Mouse (Mus musculus): ENCODE results near the gene Fat4. TPM values are rescaled to one million over a fixed set of nuclear protein-coding genes. Genes with fewer than 3 reads are reported as not detected.
A peak's percentile ranks its signal among the peaks of the same experiment; 100 is the strongest.

Gene Fat4
- polyA plus RNA-seq, 1 experiment from 2014 or later: 6.8 TPM

DNA sequence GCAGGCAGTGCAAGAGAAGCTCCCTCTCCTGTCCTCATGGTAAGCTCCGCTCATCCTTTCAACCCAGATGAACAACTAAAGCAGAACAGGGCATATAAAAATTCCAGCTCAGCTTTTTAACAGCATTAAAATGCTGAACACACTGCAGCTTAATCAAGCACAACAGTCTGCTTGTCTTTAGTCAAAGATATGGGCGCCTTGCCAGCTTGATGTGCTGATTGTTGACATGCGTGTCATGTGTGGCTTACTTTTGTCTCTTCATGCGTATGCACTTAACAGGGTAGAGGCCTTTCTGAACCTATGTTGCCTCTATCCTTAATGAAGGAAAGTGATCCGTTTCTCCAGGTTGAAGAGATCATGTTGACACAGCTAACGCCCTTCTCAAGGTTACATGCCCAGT, 75.6 kb downstream of the Fat4 start:
- H3K27ac ChIP-seq (ENCODE audit: low read depth, low read length): no peak overlapping the region
- no peaks in the 10 kb centered on the region for H3K27me3 ChIP-seq (replicated peaks; ENCODE audit: control insufficient read depth, insufficient read depth, low read length)
- no peak overlapping the region for H3K4me3 ChIP-seq (ENCODE audit: low read length)
- no peak overlapping the region for H3K9ac ChIP-seq (ENCODE audit: low read depth, low read length)
- no peak overlapping the region for H3K4me2 ChIP-seq (ENCODE audit: low read length)
- H3K36me3 ChIP-seq (ENCODE audit: control insufficient read depth, insufficient read depth, low read length): peaks cover 2% of the 10 kb centered on the region; the same call in 1 of the 2 replicates
- no peaks in the 10 kb centered on the region for H3K9me3 ChIP-seq (ENCODE audit: control insufficient read depth, low read length)
- H3K4me1 ChIP-seq (ENCODE audit: control insufficient read depth, insufficient read depth, low read depth, low read length): no peaks in the 10 kb centered on the region
- WGBS: 50% methylated on average over 6 of the region's 6 CpGs
- ATAC-seq: 0 out of 2 replicates have a peak, but pooled peaks have one; percentile 40

DNA sequence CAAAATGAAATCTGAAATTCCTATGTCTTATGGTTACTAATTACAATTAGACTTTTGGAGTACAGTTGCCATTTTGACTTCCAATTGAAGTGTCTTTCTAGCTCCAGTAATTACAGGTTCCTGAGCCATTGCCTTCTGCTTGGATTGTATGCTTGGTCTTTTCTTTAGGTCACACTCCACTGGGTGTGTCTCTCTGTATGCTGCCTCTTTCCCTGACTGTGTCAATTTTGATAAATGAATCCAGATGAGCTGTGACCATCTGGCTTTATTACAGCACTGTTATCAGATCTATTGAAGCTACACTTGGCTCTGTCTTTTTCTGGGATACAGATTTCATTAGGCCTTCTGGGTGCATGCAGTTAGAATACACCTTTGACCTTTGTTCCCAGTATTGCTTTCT, 80.7 kb downstream of the Fat4 start:
- no peak overlapping the region for H3K27ac ChIP-seq (ENCODE audit: low read depth, low read length)
- H3K9ac ChIP-seq (ENCODE audit: low read depth, low read length): no peak overlapping the region
- H3K9me3 ChIP-seq (ENCODE audit: control insufficient read depth, low read length): no peaks in the 10 kb centered on the region
- no peak overlapping the region for H3K4me2 ChIP-seq (ENCODE audit: low read length)
- H3K4me3 ChIP-seq (ENCODE audit: low read length): no peak overlapping the region
- H3K36me3 ChIP-seq (ENCODE audit: control insufficient read depth, insufficient read depth, low read length): peaks cover 3% of the 10 kb centered on the region; the same call in 1 of the 2 replicates
- H3K4me1 ChIP-seq (ENCODE audit: control insufficient read depth, insufficient read depth, low read depth, low read length): no peaks in the 10 kb centered on the region
- ATAC-seq: no peak
- H3K27me3 ChIP-seq (replicated peaks; ENCODE audit: control insufficient read depth, insufficient read depth, low read length): no peaks in the 10 kb centered on the region

DNA sequence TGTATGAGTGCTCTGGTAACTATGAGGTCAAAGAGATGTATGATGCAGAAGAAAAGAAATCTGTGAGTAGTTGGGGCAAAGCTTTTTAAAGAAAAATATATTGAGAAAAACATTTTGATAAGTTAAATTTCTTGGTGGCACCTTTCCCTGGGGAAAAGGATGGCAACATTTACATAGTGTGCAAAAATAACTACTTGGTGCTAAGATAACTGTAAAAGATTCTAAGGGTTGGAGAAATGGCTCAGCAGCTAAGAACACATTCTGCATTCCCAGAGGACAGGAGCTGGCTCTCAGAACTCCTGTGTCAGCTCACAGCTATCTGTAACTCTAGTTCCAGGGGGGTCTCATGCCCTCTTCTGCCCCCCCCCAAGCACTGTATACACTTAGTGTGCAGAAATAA, 99.6 kb downstream of the Fat4 start:
- Histone ChIP-seq H3K4me1 (ENCODE audit: control insufficient read depth, insufficient read depth, low read depth, low read length) (no peaks in the 10 kb centered on the region), H3K9ac (ENCODE audit: low read depth, low read length) (no peak overlapping the region), H3K27me3 (replicated peaks; ENCODE audit: control insufficient read depth, insufficient read depth, low read length) (no peaks in the 10 kb centered on the region), H3K4me3 (ENCODE audit: low read length) (no peak overlapping the region), H3K27ac (ENCODE audit: low read depth, low read length) (no peak overlapping the region), H3K9me3 (ENCODE audit: control insufficient read depth, low read length) (no peaks in the 10 kb centered on the region), H3K36me3 (ENCODE audit: control insufficient read depth, insufficient read depth, low read length) (peaks cover 9% of the 10 kb centered on the region), H3K4me2 (ENCODE audit: low read length) (no peak overlapping the region)
- no peak for ATAC-seq

DNA sequence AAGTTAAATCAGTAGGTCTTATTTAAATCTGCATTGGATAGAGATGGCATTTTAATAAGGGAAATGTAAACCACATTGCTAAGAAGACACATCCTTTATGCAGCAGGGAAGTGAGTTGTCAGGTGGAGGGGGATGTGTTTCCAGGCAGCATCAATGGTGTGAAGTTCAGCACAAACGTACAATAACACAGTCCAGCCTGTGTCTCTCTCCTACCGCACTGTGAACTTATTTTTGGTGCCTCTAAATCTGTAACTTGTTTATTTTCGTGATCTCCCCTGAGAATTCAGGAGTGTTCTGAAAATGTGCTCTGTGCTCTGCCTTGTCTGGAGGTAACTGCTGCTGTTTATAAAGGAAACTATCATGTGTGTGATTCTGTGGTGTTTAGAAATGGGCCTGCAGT, 102.4 kb downstream of the Fat4 start:
- Histone ChIP-seq H3K4me3 (ENCODE audit: low read length) (no peak overlapping the region), H3K27me3 (replicated peaks; ENCODE audit: control insufficient read depth, insufficient read depth, low read length) (no peaks in the 10 kb centered on the region), H3K9ac (ENCODE audit: low read depth, low read length) (no peak overlapping the region), H3K4me2 (ENCODE audit: low read length) (no peak overlapping the region), H3K27ac (ENCODE audit: low read depth, low read length) (no peak overlapping the region), H3K4me1 (ENCODE audit: control insufficient read depth, insufficient read depth, low read depth, low read length) (no peaks in the 10 kb centered on the region), H3K9me3 (ENCODE audit: control insufficient read depth, low read length) (no peaks in the 10 kb centered on the region), H3K36me3 (ENCODE audit: control insufficient read depth, insufficient read depth, low read length) (no peaks in the 10 kb centered on the region)
- WGBS: 81% methylated on average over 3 of the region's 3 CpGs
- ATAC-seq: no peak

DNA sequence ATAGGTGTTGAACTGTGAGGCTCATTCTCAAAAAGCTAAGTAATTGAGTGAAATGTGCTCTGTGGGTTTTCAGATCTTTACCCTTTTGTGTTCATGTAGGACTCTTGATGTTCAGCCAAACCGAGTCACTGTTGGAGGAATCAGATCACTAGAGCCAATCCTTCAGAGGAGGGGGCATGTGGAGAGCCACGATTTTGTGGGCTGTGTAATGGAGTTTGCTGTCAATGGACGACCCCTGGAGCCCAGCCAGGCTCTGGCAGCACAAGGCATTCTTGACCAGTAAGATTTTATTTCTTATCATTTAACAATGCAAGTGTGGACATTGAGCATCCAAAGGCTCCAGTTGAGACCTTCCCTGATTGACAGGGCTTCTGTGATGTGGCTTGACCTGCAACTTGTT, 113.3 kb downstream of the Fat4 start:
- WGBS: 43% methylated on average over 3 of the region's 3 CpGs
- Histone ChIP-seq H3K9me3 (ENCODE audit: control insufficient read depth, low read length) (no peaks in the 10 kb centered on the region), H3K4me1 (ENCODE audit: control insufficient read depth, insufficient read depth, low read depth, low read length) (no peaks in the 10 kb centered on the region), H3K27ac (ENCODE audit: low read depth, low read length) (no peak overlapping the region), H3K36me3 (ENCODE audit: control insufficient read depth, insufficient read depth, low read length) (peaks cover 20% of the 10 kb centered on the region), H3K9ac (ENCODE audit: low read depth, low read length) (no peak overlapping the region), H3K27me3 (replicated peaks; ENCODE audit: control insufficient read depth, insufficient read depth, low read length) (no peaks in the 10 kb centered on the region), H3K4me3 (ENCODE audit: low read length) (no peak overlapping the region), H3K4me2 (ENCODE audit: low read length) (no peak overlapping the region)
- ATAC-seq: no peak

DNA sequence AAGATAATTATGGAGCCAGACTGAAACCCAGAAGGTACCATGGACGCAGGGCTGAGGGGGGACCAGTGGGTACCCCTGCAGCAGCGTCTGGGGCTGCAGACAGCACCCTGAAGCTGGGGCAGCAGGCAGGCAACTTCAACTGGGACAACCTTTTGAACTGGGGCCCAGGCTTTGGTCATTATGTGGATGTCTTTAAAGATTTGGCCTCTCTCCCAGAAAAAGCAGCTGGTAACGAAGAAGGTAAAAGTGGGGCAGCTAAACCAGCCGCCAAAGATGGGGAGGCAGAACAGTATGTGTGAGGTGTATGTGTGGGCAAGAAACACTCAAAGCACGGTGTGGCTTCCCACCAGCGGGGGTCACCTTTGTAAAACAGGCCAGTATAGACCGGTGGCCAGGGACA, 123.8 kb downstream of the Fat4 start:
- 57% methylated on average over 7 of the region's 7 CpGs for WGBS
- Histone ChIP-seq H3K4me3 (ENCODE audit: low read length) (no peak overlapping the region), H3K4me2 (ENCODE audit: low read length) (no peak overlapping the region), H3K9me3 (ENCODE audit: control insufficient read depth, low read length) (no peaks in the 10 kb centered on the region), H3K36me3 (ENCODE audit: control insufficient read depth, insufficient read depth, low read length) (peaks cover 23% of the 10 kb centered on the region), H3K9ac (ENCODE audit: low read depth, low read length) (no peak overlapping the region), H3K4me1 (ENCODE audit: control insufficient read depth, insufficient read depth, low read depth, low read length) (no peaks in the 10 kb centered on the region), H3K27ac (ENCODE audit: low read depth, low read length) (peak overlapping the region; percentile 17; the same call in 1 of the 2 replicates), H3K27me3 (replicated peaks; ENCODE audit: control insufficient read depth, insufficient read depth, low read length) (no peaks in the 10 kb centered on the region)
- ATAC-seq: peak; percentile 71

DNA sequence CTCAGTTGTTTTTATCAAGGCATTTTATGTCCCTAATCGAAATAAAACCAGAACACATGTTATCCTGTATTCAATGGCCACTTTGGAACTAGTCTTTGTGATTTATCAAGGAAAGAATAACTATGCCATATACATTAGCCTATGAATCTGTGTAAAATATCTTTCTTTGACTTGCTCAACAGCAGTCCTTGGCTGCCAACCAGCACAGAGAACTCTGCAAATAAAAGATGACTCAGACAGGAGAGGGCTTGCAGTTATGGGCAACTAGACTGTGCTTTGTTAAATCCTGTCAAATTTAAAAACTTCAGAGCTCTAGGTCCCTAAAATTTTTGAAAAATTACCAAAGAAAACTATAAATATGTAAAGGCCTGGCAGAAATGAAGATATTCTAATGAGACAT, 130.9 kb downstream of the Fat4 start:
- Histone ChIP-seq H3K4me1 (ENCODE audit: control insufficient read depth, insufficient read depth, low read depth, low read length) (no peaks in the 10 kb centered on the region), H3K27ac (ENCODE audit: low read depth, low read length) (no peak overlapping the region), H3K36me3 (ENCODE audit: control insufficient read depth, insufficient read depth, low read length) (no peaks in the 10 kb centered on the region; the same call in 1 of the 2 replicates), H3K9me3 (ENCODE audit: control insufficient read depth, low read length) (no peaks in the 10 kb centered on the region), H3K27me3 (replicated peaks; ENCODE audit: control insufficient read depth, insufficient read depth, low read length) (no peaks in the 10 kb centered on the region), H3K9ac (ENCODE audit: low read depth, low read length) (no peak overlapping the region), H3K4me3 (ENCODE audit: low read length) (no peak overlapping the region), H3K4me2 (ENCODE audit: low read length) (no peak overlapping the region)
- ATAC-seq: no peak
- WGBS: 71% methylated on average over 1 of the region's 1 CpGs

DNA sequence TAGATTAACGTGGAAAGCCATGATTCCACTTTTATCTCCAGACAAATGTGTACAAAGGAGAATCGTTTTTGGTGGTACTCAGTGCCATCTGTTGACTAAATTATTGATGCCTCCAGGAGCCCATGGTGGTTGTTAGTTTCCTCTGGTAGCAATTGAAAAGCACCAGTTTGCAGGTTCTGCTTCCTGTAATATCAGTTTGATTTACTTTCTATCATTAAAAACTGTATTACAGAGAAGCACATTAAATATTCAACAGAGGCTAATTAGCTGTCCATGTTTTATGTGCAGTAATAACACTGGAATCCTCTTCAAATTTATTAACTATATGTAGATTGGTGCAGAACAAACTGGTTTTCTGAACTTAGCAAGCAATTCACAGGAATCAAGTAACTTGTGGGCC, 149.4 kb downstream of the Fat4 start:
- H3K9me3 ChIP-seq (ENCODE audit: control insufficient read depth, low read length): no peaks in the 10 kb centered on the region
- H3K9ac ChIP-seq (ENCODE audit: low read depth, low read length): no peak overlapping the region
- no peak overlapping the region for H3K4me3 ChIP-seq (ENCODE audit: low read length)
- 0 out of 2 replicates have a peak, but pooled peaks have one; percentile 20 for ATAC-seq
- H3K4me2 ChIP-seq (ENCODE audit: low read length): no peak overlapping the region
- no peaks in the 10 kb centered on the region for H3K4me1 ChIP-seq (ENCODE audit: control insufficient read depth, insufficient read depth, low read depth, low read length)
- no peaks in the 10 kb centered on the region for H3K36me3 ChIP-seq (ENCODE audit: control insufficient read depth, insufficient read depth, low read length)
- no peak overlapping the region for H3K27ac ChIP-seq (ENCODE audit: low read depth, low read length)
- 47% methylated on average over 2 of the region's 2 CpGs for WGBS
- H3K27me3 ChIP-seq (replicated peaks; ENCODE audit: control insufficient read depth, insufficient read depth, low read length): no peaks in the 10 kb centered on the region

DNA sequence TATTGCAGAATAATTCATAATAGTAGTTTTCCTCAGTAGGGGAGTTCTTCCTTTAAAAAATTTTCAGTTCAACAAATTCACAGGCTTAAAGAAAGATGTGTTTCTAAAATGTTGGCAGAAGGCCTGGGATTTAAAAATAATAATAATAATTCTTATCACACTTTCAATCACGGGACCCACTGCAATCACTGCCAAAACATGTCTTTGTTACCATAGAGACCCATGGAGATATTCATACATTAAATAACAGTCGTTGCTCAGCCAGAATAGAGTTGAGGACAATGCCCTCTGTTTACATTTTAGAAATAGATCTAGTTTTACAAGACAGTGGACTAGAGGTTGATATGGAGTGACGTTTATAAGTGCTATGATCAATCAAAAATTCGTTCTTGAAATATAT, 159.7 kb downstream of the Fat4 start:
- H3K27me3 ChIP-seq (replicated peaks; ENCODE audit: control insufficient read depth, insufficient read depth, low read length): no peaks in the 10 kb centered on the region
- H3K27ac ChIP-seq (ENCODE audit: low read depth, low read length): no peak overlapping the region
- no peak for ATAC-seq
- H3K4me1 ChIP-seq (ENCODE audit: control insufficient read depth, insufficient read depth, low read depth, low read length): no peaks in the 10 kb centered on the region; the same call in 1 of the 2 replicates
- H3K4me2 ChIP-seq (ENCODE audit: low read length): no peak overlapping the region
- no peak overlapping the region for H3K4me3 ChIP-seq (ENCODE audit: low read length)
- no peaks in the 10 kb centered on the region for H3K36me3 ChIP-seq (ENCODE audit: control insufficient read depth, insufficient read depth, low read length)
- no peaks in the 10 kb centered on the region for H3K9me3 ChIP-seq (ENCODE audit: control insufficient read depth, low read length)
- H3K9ac ChIP-seq (ENCODE audit: low read depth, low read length): no peak overlapping the region
- 45% methylated on average over 4 of the region's 4 CpGs for WGBS
